Mouse (Mus musculus) gonadal fat pad, adult 2 months (tissue): ENCODE results near the gene Pex6. TPM values are rescaled to one million over a fixed set of nuclear protein-coding genes. Genes with fewer than 3 reads are reported as not detected.
A peak's percentile ranks its signal among the peaks of the same experiment; 100 is the strongest.

Source experiments
- DNase-seq: peaks from one replicate; pipeline ENCODE4 v3.0.0-alpha.2; 2012; ENCODE audit warnings: low read depth
- polyA plus RNA-seq: library from polyadenylated mRNA; depleted of rRNA; stranded (reverse); fragments of >200 nt; gene quantifications from 2 replicates; pipeline ENCODE4 v1.2.3, GENCODE M21; 2012

The Pex6 gene
- polyA plus RNA-seq, 1 experiment, result 39.0 TPM

- DNase-seq, result no peak
Observed at GRCm38 (mm10) chr17:46699912-46700311, 11.4 kb upstream of the Pex6 start.

GRCm38 (mm10) chr17:46701489-46701888 is 9.8 kb upstream of the Pex6 start:
- DNase-seq, result no peak

GRCm38 (mm10) chr17:46702100-46702499 is 9.2 kb upstream of the Pex6 start:
- no peak for DNase-seq

DNA sequence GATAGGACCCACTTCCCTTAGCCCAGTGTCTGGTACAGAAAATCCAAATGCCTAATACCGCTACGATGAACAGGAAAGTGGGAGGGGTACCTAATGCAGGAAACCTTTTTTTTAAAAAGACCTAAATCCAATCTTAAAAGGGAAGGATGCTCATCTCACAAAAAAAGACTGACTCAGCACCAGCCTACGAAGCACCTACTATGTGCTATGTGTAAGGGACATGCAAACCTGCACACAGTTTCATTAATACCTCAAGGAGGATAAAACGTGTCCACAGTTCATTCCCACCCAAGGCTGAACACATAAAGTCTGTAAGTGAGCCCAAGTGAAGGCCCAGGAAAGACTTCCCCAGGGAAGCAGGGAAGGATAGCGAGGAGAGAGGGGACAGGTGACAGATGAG is 8.8 kb upstream of the Pex6 start:
- no peak for DNase-seq

GRCm38 (mm10) chr17:46703971-46704886 is 7.0 kb upstream of the Pex6 start:
- DNase-seq, result no peak

DNA sequence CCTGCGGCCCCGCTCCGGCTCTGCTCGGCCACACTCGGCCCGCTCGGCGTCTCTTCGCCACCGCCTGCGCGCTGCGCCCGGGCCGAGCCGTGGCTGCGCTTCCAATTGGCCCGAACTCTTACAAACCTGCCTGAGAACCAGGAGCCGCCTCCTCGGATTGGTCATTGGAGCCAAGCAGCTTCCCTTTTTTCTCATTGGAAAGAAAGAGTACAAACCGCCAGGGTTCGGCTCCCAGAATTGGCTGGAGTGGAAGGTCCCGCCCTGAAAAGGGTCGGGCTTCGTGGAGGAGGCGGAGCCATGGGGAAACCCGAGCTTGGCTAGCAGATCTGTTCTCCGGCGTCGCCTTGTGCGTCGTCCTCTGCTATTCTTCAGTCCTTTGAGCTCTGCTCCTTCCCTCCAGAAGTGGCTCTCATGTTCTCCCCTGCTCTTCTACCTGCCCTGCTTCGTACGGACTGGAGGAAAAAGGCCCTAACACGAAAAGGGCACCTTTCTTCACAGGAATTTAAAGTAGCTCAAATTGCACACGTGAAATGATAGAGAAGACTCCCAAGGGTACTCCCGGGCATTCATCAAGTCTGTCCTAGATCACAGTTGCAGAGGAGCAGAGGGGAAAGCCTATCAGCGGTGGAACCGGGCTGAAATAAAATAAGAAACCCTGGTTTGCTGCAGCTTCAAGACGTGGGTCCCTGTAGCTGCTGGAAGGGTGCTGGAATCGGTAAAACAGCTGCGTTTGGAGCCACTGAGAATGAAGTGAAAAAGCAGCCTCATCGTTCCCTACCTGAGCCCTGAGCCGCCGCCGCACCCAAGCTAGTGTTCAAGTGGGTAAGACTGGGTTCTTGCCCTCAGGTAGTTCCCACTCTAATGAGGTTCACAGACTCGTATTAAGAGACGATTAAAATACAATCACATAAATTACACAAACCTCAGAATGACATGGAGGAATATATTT is 6.1 kb upstream of the Pex6 start, which contains the start of gene Ppp2r5d:
Ppp2r5d (minus strand) TSS at position 225 of the 949 bp plus-strand sequence.
- peak; percentile 88 for DNase-seq

- DNase-seq, result peak; percentile 87
Observed at GRCm38 (mm10) chr17:46706375-46707089, 4.7 kb upstream of the Pex6 start.

DNA sequence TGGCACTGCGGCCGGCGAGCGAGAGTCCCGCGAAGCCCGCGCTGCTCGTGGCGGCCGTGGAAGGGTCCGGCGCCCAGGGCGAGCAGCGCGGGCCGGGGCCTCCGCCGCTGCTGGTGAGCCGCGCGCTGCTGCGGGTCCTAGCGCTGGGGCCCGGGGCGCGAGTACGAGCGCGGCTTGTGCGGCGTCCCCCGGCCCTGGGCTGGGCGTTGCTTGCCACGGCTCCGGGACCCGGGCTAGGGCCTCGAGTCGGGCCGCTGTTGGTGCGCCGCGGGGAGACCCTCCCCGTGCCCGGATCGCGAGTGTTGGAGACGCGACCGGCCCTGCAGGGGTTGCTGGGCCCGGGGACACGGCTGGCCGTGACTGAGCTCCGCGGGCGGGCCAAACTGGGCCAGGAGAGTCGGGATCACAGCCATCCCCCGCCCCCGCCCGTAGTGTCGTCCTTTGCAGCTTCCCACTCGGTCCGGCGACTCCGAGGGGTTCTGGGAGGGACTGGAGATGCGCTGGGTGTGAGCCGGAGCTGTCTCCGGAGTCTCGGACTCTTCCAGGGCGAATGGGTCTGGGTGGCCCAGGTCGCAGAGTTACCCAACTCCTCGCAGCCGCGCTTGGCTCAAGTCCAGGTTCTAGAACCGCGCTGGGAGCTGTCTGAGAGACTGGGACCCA is 479 bp downstream of the Pex6 start:
- DNase-seq, result no peak

GRCm38 (mm10) chr17:46712442-46712841 is 1.2 kb downstream of the Pex6 start:
- no peak for DNase-seq

GRCm38 (mm10) chr17:46713849-46714248 is 2.6 kb downstream of the Pex6 start:
- DNase-seq, result no peak

DNA sequence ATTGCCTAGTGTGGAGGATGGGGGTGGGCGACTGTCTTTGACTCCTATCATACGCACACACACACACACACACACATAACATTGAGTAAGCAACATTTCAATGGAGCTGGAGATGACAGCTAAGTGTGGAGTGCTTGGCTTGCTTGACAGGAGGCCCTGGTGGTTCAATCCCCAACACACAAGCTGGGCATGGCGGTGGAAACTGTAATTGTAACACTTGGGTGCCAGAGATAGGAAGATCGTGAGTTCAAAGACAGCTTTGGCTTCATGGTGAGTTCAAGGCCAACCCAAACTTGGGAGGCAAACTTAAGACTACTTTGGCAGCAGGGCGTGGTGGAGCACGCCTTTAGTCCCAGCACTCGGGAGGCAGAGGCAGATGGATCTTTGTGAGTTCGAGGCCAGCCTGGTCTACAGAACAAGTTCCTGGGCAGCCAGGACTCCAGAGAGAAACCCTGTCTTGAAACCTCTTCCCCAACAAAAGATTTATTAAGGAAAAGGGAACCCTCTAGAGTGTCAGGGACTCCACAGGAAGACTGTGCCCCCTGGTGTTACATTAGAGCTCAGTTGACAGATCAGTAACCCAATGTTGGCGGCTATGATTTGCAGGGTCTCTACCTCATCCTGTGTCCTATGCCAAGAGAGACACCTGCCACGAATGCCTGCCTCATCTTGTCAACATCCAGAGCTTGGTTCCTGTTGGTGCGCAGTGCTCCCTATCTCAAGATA is 3.7 kb downstream of the Pex6 start:
- DNase-seq, result no peak

- no peak for DNase-seq
Observed at GRCm38 (mm10) chr17:46721077-46721476, 9.8 kb downstream of the Pex6 start.

GRCm38 (mm10) chr17:46724477-46725084 is 13.3 kb downstream of the Pex6 start:
- DNase-seq, result no peak

GRCm38 (mm10) chr17:46725273-46725672 is 14.0 kb downstream of the Pex6 start:
- DNase-seq, result no peak

DNA sequence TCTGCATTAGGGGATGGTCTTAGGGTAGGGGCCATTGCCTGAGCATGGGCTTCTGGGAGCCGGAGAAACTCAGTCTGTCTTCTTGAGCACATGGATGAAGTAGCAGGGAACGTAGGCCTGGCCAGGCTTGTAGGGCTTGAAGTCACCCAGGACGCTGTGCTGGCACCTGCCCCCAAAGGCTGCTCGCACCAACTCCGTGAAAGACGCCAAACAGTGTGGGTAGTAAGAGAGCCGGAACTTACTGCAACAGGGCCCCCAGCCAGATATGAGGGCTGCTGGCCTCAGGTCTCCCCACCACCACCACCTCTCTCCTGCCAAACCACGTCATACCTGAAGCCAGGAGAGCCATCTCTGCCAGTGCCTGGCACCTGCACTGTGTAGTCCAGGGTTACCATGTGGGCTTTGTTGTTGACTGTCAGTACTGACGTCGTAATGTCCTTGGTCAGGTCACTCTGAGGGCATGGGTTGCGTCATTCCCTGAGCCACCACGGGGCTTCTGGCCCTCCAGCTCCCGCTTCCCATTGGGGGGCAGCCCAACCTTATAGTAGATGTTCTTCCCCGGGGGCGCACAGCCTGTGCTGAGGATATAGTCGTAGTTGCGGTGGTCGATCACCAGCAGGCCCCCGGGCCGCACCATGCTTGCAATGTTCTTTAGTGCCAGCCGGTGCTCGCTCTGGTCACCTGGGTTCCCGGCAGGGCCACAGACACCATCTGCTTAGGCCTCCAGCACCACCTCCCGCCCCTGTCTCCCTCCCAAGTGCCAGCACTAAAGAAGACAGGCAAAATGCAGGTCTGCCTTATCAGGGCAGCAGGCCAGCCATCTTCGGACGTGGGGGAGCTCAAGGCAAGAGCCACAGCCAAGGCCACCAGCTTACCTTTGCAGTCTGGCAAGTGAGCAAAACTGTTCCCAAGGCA is 14.7 kb downstream of the Pex6 start:
- no peak for DNase-seq

DNA sequence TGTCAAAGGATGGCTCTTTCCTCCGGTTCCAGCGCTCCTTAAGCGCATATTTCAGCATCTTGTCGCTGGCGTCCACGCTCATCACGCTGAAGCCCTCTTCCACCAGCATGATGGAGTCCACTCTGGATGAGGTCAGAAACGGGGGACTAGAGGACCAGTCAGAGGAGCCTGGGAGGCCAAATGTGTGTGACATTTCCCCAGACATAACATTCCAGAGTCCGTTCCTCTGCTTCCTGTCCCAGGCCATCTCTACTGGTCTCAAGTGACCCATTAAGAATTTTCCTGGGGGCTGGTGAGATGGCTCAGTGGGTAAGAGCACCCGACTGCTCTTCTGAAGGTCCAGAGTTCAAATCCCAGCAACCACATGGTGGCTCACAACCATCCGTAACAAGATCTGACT is 16.0 kb downstream of the Pex6 start:
- DNase-seq, result no peak

GRCm38 (mm10) chr17:46728021-46728420 is 16.8 kb downstream of the Pex6 start:
- DNase-seq, result no peak

GRCm38 (mm10) chr17:46728496-46728895 is 17.2 kb downstream of the Pex6 start:
- DNase-seq, result no peak

DNA sequence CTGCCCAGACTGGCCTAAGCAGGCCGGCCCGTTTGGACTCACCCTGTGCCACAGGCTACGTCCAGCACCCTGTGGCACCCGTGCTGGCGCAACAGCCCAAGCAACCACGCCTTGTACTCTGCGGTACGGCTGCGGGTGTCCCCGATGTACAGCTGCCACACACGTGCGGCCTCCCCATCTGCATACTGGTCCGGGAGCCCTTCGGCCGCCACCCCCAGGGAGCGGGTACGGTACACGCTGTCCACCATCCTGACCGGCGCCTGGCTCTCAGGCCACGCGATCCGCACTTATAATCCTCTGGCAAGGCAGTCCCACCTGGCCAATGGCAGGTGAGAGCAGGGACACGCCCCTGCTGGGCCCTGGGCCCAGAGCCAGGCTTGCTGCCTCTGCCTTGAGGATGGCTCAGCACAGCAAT is 17.6 kb downstream of the Pex6 start, which contains the start of gene Gnmt:
Gnmt (minus strand) TSS at position 265 of the 415 bp plus-strand sequence.
- DNase-seq, result no peak
